In the genomic region with DNA sequence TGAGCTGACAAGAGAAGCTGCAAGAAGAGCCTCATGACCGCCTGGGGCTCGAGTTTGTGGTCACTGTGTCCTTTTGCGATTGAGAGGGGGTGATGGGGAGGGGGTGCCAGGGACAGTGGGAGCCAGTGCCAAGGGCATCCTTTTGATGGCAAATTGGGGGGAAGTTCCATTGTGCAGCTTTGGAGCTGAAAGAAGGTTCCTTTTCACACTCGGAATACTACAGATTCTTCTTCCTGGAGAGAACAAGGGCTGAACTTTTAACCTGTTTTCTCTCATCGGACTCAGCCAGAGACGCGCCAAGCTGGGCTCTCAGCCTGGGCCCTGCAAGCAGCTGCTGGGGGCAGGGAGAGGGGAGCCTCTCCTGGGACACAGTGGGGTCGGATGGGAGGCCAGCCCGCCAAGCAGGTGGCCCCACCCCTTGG, we compare ENCODE assay signal across 9 mouse cellular contexts. TPM values are rescaled to one million over a fixed set of nuclear protein-coding genes. Genes with fewer than 3 reads are reported as not detected.
DNase-seq lines count a peak whose midpoint lies in the region; ATAC-seq and TF ChIP-seq lines count a peak whose summit lies in the region.
"Had no signal": no experiment of that assay in that cellular context is flagged by ENCODE, and none has a peak within 500 bp of the region (broad histone marks: within the 10 kb centered on the region; RNA-seq: fewer than 3 reads in every experiment).

No protein-coding gene starts in this region.

- WGBS in kidney, embryonic 16.5 days, result 5% methylated on average over 9 of the region's 9 CpGs
- WGBS in heart, embryonic 11.5 days (ENCODE audit: insufficient replicate concordance), result 6% methylated on average over 9 of the region's 9 CpGs
- 21% methylated on average over 9 of the region's 9 CpGs for WGBS in limb, embryonic 14.5 days
- 33% methylated on average over 9 of the region's 9 CpGs for WGBS in cerebellum, adult 2 months

- peak overlapping the region; percentile 18; the same call in 1 of the 2 replicates for H3K9ac ChIP-seq in kidney, embryonic 16.5 days (replicated peaks; ENCODE audit: low read length)
- H3K9ac ChIP-seq in heart, embryonic 11.5 days (ENCODE audit: low read depth, low read length), result peak overlapping the region; percentile 35; the same call in 1 of the 2 replicates
- 0 out of 2 replicates have a peak overlapping the region, but pooled peaks have one; percentile 43 for H3K9ac ChIP-seq in limb, embryonic 14.5 days (ENCODE audit: low read depth, low read length, severe bottlenecking)

- no peak overlapping the region for H3K4me3 ChIP-seq in kidney, embryonic 16.5 days (ENCODE audit: low read length)
- no peak overlapping the region for H3K4me3 ChIP-seq in heart, embryonic 11.5 days (ENCODE audit: low read depth, low read length)
- H3K4me3 ChIP-seq in limb, embryonic 14.5 days (replicated peaks; ENCODE audit: low read length), result no peak overlapping the region
- no peak overlapping the region for H3K4me3 ChIP-seq in cerebellum, adult 2 months (replicated peaks; ENCODE audit: insufficient read depth, low read depth, low read length)
- H3K4me3 ChIP-seq: layer of hippocampus, adult 2 months had no signal

- 0 out of 2 replicates have a peak overlapping the region, but pooled peaks have one; percentile 29 for H3K27ac ChIP-seq in kidney, embryonic 16.5 days (ENCODE audit: low read length)
- no peak overlapping the region for H3K27ac ChIP-seq in heart, embryonic 11.5 days (ENCODE audit: low read depth, low read length)
- no peak overlapping the region for H3K27ac ChIP-seq in limb, embryonic 14.5 days (replicated peaks; ENCODE audit: low read depth, low read length)
- no peak overlapping the region for H3K27ac ChIP-seq in cerebellum, adult 2 months (ENCODE audit: insufficient read depth, low read length)
- H3K27ac ChIP-seq: layer of hippocampus, adult 2 months had no signal

- DNase-seq in kidney, adult 9 months, result no peak
- DNase-seq in embryo, embryonic 10 days (ENCODE audit: low spot score), result peak; percentile 69
- peak; percentile 62 for DNase-seq in limb, embryonic 14.5 days (ENCODE audit: low spot score)
- no peak for DNase-seq in adrenal gland, postnatal 4 days (ENCODE audit: low spot score in 2 of 2)
- DNase-seq in cerebellum, adult 2 months, result no peak

- H3K9me3 ChIP-seq in kidney, embryonic 16.5 days (ENCODE audit: low read length), result no peaks in the 10 kb centered on the region
- H3K9me3 ChIP-seq in heart, embryonic 11.5 days (replicated peaks; ENCODE audit: control insufficient read depth, low read length), result no peaks in the 10 kb centered on the region
- H3K9me3 ChIP-seq in limb, embryonic 14.5 days (ENCODE audit: control insufficient read depth, low read length), result no peaks in the 10 kb centered on the region

- no peaks in the 10 kb centered on the region for H3K27me3 ChIP-seq in kidney, embryonic 16.5 days (ENCODE audit: insufficient read depth, low read length)
- H3K27me3 ChIP-seq in heart, embryonic 11.5 days (ENCODE audit: control insufficient read depth, insufficient read depth, low read length), result no peaks in the 10 kb centered on the region
- H3K27me3 ChIP-seq in limb, embryonic 14.5 days (ENCODE audit: control insufficient read depth, insufficient read depth, low read length), result no peaks in the 10 kb centered on the region
- H3K27me3 ChIP-seq in cerebellum, adult 2 months (ENCODE audit: control insufficient read depth, insufficient read depth, low read length), result no peaks in the 10 kb centered on the region

- TF ChIP-seq CTCF in cerebellum, adult 2 months (IDR thresholded peaks at IDR 0.05; ENCODE audit: borderline replicate concordance, insufficient read depth, low read depth, low read length), result no peak

- no peak for ATAC-seq in kidney, embryonic 16.5 days (ENCODE audit: low FRiP score, low TSS enrichment)
- ATAC-seq in heart, embryonic 11.5 days (replicated peaks; ENCODE audit: insufficient number of reproducible peaks, low FRiP score, low TSS enrichment), result no peak
- ATAC-seq in limb, embryonic 14.5 days (ENCODE audit: low FRiP score, low read depth), result peak; percentile 32; the same call in 1 of the 2 replicates
- ATAC-seq in erythroblast, adult 5-6 weeks (replicated peaks; ENCODE audit: low FRiP score, poor library complexity, severe bottlenecking), result no peak

- H3K4me1 ChIP-seq in kidney, embryonic 16.5 days (ENCODE audit: insufficient read depth, low read length), result peaks cover 30% of the 10 kb centered on the region
- H3K4me1 ChIP-seq in heart, embryonic 11.5 days (ENCODE audit: control insufficient read depth, insufficient read depth, low read length), result peaks cover 23% of the 10 kb centered on the region
- peaks cover 43% of the 10 kb centered on the region for H3K4me1 ChIP-seq in limb, embryonic 14.5 days (ENCODE audit: control insufficient read depth, insufficient read depth, low read length)
- H3K4me1 ChIP-seq in cerebellum, adult 2 months (ENCODE audit: control insufficient read depth, insufficient read depth, low read length), result peaks cover 24% of the 10 kb centered on the region

- no peaks in the 10 kb centered on the region; the same call in 1 of the 2 replicates for H3K36me3 ChIP-seq in kidney, embryonic 16.5 days (ENCODE audit: insufficient read depth, low read length)
- no peaks in the 10 kb centered on the region for H3K36me3 ChIP-seq in heart, embryonic 11.5 days (ENCODE audit: control insufficient read depth, insufficient read depth, low read length)
- peaks cover 5% of the 10 kb centered on the region; the same call in 1 of the 2 replicates for H3K36me3 ChIP-seq in limb, embryonic 14.5 days (ENCODE audit: control insufficient read depth, insufficient read depth, low read length)

- peak overlapping the region; percentile 30; the same call in 1 of the 2 replicates for H3K4me2 ChIP-seq in kidney, embryonic 16.5 days (replicated peaks; ENCODE audit: low read depth, low read length)
- H3K4me2 ChIP-seq in heart, embryonic 11.5 days, result peak overlapping the region; percentile 39
- H3K4me2 ChIP-seq in limb, embryonic 14.5 days (replicated peaks; ENCODE audit: low read depth, low read length, severe bottlenecking), result no peak overlapping the region

- no peak for TF ChIP-seq POLR2A in limb, embryonic 14.5 days (IDR thresholded peaks at IDR 0.05; ENCODE audit: borderline replicate concordance, extremely low read depth, insufficient read depth, insufficient read length)
- no peak for TF ChIP-seq POLR2A in cerebellum, adult 2 months (IDR thresholded peaks at IDR 0.05; ENCODE audit: borderline replicate concordance, insufficient read depth, low read length)

RNA-seq across cellular contexts. Expression of a gene that starts 59.3 kb away (rescaled TPM):
- polyA plus RNA-seq in kidney, embryonic 16.5 days (2015; fragmentation: Nextera tagmentation; extraction: Ambion mirVana), result 3.4 and 3.6 TPM in 2 replicates
- polyA plus RNA-seq in heart, embryonic 11.5 days (2014; fragmentation: Nextera tagmentation; extraction: Ambion mirVana), result 2.5 and 2.7 TPM in 2 replicates
- 45.2 and 70.7 TPM in 2 replicates for polyA plus RNA-seq in limb, embryonic 14.5 days (2012; rRNA removed)
- polyA plus RNA-seq in limb, embryonic 14.5 days (2014; fragmentation: Nextera tagmentation; extraction: Ambion mirVana), result 17.9 and 19.4 TPM in 2 replicates
- total RNA-seq in adrenal gland, postnatal 4 days (2021), result 10 to 100 TPM; 16.9 to 21.2 TPM
- polyA plus RNA-seq in cerebellum, adult 2 months (2012; rRNA removed), result 29.1 and 35.4 TPM in 2 replicates
- total RNA-seq in erythroblast, adult 5-6 weeks (2015; ENCODE audit: low replicate concordance), result not detected in 2 replicates
- 0.09 and 1.4 TPM in 2 replicates for total RNA-seq in erythroblast, adult 5-6 weeks (2017; ENCODE audit: low replicate concordance)

Comparison
In these comparisons a context has a peak if more than half of its experiments do, and no peak if none do; other contexts are left out.
1. DNase-seq: peak in embryo, embryonic 10 days (single experiment) and limb, embryonic 14.5 days (single experiment); none in kidney, adult 9 months (single experiment), adrenal gland, postnatal 4 days (0 of 2) and cerebellum, adult 2 months (0 of 2).
2. Peak in every context shown above with its lines, with median percentiles within 50 percentile points of each other: H3K9ac ChIP-seq.